Mouse (Mus musculus) megakaryocyte, embryonic 14.5 days (primary cell): ENCODE data around the gene Dph2.

Source experiments
- FLI1 ChIP-seq: IDR thresholded peaks from 2 replicates; pipeline ENCODE4 v1.6.1; 2012; ENCODE audit warnings: low read length, inconsistent platforms, mixed read lengths
- GATA1 ChIP-seq: IDR thresholded peaks from 3 replicates; pipeline ENCODE4 v1.6.1; 2012; ENCODE audit warnings: mixed read lengths, low read length, inconsistent platforms, borderline replicate concordance

DNA sequence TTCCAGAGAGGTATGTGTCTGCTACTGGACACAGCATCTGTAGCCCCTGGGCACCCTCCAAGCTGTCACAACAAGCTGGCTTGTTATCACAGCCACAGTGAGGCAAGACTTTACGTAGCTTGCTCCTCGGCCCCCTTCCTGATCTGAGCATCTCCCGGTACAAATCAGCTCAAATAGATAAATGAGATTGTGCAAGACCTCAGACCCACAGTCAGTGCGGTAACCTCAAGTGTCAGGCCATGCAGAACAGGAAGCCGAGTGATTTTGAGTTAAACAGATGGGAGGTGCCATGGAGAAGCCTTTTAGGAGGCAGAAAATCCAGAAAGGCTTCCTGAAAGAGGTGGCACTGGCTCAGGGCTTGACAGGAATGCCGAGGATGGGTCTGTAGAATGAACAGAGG lies 24.8 kb downstream of the Dph2 start:
- TF ChIP-seq GATA1 = no peak
- TF ChIP-seq FLI1 = no peak
